Mouse (Mus musculus) olfactory bulb, adult 2 months (tissue): ENCODE measurements around the gene Shc1. TPM values are rescaled to one million over a fixed set of nuclear protein-coding genes. Genes with fewer than 3 reads are reported as not detected.

Experiments
- H3K27ac ChIP-seq: fragments of 200-500 bp; 2 replicates; pipeline ENCODE4 v1.5.1; 2012; ENCODE audit warnings: low read depth, low read length; ENCODE audit not compliant: insufficient read depth
- H3K4me1 ChIP-seq: fragments of 200-500 bp; 2 replicates; pipeline ENCODE4 v1.6.1; 2012; ENCODE audit warnings: low read length; ENCODE audit not compliant: control insufficient read depth, insufficient read depth
- H3K4me3 ChIP-seq: fragments of 200-500 bp; 2 replicates; pipeline ENCODE4 v1.5.1; 2012; ENCODE audit warnings: mild to moderate bottlenecking, low read depth, low read length, moderate library complexity; ENCODE audit not compliant: insufficient read depth
- CTCF ChIP-seq: fragments of 200-500 bp; IDR thresholded peaks from 2 replicates; pipeline ENCODE4 v1.5.1; 2012; ENCODE audit warnings: low read depth, mild to moderate bottlenecking, low read length, moderate library complexity; ENCODE audit not compliant: insufficient read depth
- POLR2A ChIP-seq: fragments of 200-500 bp; IDR thresholded peaks from 2 replicates; pipeline ENCODE4 v1.6.1; 2012; ENCODE audit warnings: mild to moderate bottlenecking, low read depth, low read length, moderate library complexity; ENCODE audit not compliant: insufficient read depth
- WGBS: fragments of 180-500 bp; shearing (Covaris S2); methylation state at CpG from one replicate; pipeline ENCODE4 v1.1.7; 2018; 5-methylcytosine and 5-hydroxymethylcytosine counted together
- polyA plus RNA-seq: library from polyadenylated mRNA; stranded (reverse); fragments of >200 nt; gene quantifications from 2 replicates; pipeline ENCODE4 v1.2.4, GENCODE M21; 2012; ENCODE audit warnings: low replicate concordance; ENCODE audit not compliant: missing spikeins, insufficient read depth, insufficient read length

Shc1 gene
- polyA plus RNA-seq, 1 experiment: not detected

DNA sequence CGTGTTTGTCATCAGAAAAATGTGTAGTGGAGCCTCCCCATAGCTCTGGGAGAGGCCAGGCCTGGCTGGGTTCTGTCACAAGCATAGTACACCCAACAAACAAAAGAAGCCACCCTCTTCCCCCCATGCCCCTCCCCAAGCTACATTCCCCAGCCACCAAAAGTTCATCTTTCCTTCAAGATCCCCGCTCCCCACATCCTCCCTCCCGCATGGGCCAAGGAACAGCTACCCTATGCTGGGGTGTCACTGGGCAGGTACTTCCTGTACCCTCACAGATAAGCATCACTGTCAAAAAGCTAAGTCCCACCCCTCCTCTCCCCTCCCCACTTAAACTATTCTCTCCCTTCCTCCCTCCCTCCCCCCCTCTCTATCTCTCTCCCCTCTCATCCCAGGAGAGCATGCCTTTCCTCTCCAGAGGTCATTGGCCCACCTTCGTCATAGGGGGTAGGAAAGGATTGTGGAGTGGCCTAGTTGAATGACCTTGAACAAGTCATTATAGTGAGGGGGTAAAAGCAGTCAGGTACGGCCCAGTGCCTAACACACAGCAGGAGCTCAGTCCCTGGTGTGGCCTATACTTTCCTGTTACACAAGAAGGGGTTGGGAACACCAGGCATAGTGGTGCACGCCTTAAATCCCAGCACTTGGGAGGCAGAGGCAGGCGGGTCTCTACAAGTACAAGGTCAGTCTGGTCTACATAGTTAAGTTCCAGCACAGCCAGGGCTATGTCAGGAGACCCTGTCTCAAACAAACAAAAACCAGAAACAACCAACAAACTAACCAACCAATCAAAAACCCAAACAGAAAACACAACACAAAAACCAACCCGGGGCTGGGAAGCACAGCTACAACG is 36.0 kb upstream of the Shc1 start:
- Histone ChIP-seq H3K4me1 (peaks cover 21% of the 10 kb centered on the region), H3K4me3 (no peak overlapping the region), H3K27ac (no peak overlapping the region)
- WGBS: 89% methylated on average over 9 of the region's 9 CpGs
- TF ChIP-seq POLR2A (no peak), CTCF (no peak)

- Histone ChIP-seq H3K4me3 (no peak overlapping the region), H3K27ac (no peak overlapping the region), H3K4me1 (peaks cover 20% of the 10 kb centered on the region)
- 78% methylated on average over 5 of the region's 5 CpGs for WGBS
- TF ChIP-seq CTCF (no peak), POLR2A (no peak)
These were observed 35.3 kb upstream of the Shc1 start for GRCm38 (mm10) chr3:89382950-89383349.

DNA sequence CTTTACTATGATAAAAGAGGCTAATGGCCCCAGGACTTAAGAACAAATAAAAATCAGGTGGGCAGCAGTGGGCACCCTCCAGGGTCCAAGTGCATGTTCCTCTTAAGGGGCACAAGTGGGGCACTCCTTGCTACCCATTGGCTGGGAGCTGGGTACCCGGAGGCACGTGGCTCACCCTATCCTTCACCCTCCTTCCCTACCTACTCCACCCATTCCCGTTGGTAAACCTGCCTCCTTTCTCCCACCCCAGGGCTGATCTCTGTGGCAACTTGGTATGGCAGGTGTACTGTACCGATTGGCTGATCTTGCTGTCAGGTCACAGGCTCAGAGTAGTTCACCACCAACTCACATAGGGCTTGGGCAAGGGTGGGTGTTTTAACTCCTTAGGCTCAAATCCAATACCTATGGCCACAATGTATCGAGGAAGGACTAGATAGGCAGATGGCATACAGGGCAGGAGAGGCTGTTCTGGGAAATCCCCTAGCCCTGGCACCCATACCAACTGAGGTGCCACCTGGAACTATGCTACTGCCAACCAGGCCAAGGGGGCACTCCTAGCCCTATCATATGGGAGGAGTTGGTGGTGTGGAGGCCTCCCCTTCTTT is 34.5 kb upstream of the Shc1 start:
- no peak overlapping the region for H3K27ac ChIP-seq
- H3K4me3 ChIP-seq: no peak overlapping the region
- TF ChIP-seq CTCF: no peak
- 89% methylated on average over 5 of the region's 5 CpGs for WGBS
- peaks cover 19% of the 10 kb centered on the region for H3K4me1 ChIP-seq

DNA sequence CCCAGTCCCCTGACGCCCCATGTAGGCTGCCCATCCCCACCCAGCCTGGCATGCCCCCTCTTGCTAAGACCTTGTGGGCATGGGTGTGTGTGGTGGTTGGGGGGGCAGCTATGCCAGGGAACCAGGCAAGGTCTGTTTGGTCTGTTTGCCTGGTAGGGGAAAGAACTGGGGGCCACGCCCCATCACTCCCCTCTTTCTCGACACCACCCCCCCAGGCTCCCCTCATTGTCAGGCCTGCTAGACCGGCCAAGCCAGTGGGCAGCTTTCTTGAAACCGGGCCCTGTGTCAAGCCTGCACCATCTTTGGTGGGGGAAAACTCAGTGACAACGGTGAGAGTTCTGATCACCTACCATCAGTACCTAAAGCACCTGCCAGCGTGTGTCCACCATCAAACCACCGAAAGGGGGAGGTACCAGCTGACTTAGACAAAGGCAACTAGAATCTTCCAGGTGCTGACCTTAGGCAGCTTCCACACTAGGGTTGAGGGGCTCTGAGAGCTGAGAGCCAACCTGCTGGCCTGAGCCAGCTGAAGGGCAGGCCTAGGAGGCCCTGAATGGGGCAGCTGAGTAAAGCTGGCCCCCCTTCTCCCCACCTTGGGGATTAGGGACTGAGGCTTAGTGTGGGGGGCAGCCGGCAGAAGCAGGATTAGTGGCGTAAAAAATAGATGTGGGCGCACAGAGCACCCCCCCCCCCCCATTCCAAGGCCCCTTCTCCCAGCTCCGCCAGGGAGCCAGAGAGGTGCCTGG is 33.7 kb upstream of the Shc1 start:
- 67% methylated on average over 12 of the region's 12 CpGs for WGBS
- H3K4me1 ChIP-seq: peaks cover 13% of the 10 kb centered on the region
- no peak overlapping the region for H3K4me3 ChIP-seq
- TF ChIP-seq POLR2A: no peak
- no peak for TF ChIP-seq CTCF
- H3K27ac ChIP-seq: no peak overlapping the region

DNA sequence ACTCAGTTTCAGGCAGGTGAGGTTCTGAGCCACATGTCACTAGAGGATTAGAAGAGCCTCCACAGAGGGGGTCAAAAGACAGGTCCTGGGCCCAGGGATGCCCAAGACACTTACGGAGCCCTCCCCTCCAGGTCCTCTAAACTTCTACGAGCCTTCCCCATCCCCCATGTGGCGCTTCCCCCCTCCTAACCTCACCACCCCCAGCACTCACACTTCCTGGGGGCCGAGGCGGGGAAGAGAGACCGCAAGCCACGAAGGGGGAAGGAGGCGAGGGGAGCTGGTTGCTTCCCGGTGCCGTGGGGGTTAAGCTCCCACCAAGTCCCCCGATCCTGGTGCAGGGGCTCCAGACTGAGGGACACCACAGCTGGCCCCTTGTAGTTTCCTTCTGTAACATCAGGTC is 32.8 kb upstream of the Shc1 start:
- H3K4me3 ChIP-seq: no peak overlapping the region
- WGBS: 75% methylated on average over 11 of the region's 11 CpGs
- TF ChIP-seq CTCF (no peak), POLR2A (no peak)
- H3K27ac ChIP-seq: no peak overlapping the region
- H3K4me1 ChIP-seq: peaks cover 15% of the 10 kb centered on the region

DNA sequence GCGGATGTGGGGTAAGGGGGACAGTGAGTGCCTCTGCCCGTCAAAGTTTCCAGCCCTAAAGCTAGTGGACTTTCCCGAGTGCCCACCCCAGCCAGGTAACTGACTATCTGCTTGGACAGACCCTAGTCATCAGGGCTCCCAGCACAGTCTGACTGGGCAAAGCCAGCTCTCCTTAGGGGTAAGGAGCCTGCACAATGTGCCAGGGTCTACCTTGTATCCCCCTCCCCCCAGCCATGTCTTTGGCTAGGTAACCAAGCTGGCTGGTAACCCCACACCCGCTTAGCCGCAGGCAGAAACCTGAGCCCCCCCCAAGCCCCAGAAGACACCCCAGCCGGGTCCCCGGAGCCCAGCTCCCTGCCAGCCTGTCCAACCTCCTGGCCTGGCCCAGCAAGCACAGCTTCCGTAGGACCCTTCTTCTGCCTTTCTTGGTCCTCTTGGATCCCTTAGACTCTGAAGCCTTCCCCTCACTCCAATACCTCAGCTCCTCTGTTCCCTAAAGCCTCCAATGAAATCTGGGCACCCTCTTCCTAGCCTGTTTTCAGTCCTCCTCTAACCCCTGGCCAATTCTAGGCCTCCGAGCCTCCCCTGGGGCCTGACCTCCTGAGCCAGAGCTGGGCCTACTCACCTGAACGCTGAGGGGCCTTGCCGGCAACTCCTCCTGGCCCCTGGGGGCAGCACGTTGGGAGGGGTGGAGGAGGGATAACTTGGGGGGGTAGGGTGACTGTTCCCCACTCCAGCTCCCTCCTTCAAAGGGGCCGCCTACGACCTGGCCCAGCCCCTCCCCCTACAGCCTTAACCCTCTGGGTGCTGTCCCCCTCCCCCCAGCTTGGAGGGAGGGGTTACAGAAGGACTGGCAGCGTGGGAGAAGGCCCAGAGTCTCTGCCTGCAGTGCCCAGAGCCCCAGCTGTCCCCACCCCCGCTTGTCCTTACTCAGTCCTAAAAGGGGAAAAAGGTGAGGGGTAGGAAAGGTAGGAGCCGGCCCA is 31.5 kb upstream of the Shc1 start:
- 69% methylated on average over 17 of the region's 17 CpGs for WGBS
- Histone ChIP-seq H3K4me3 (no peak overlapping the region), H3K4me1 (peaks cover 25% of the 10 kb centered on the region), H3K27ac (no peak overlapping the region)
- TF ChIP-seq POLR2A (no peak), CTCF (no peak)

- Histone ChIP-seq H3K4me3 (no peak overlapping the region), H3K27ac (no peak overlapping the region), H3K4me1 (peaks cover 31% of the 10 kb centered on the region)
- 71% methylated on average over 11 of the region's 11 CpGs for WGBS
- TF ChIP-seq POLR2A (no peak), CTCF (no peak)
These were observed 30.6 kb upstream of the Shc1 start for GRCm38 (mm10) chr3:89387632-89388031.

DNA sequence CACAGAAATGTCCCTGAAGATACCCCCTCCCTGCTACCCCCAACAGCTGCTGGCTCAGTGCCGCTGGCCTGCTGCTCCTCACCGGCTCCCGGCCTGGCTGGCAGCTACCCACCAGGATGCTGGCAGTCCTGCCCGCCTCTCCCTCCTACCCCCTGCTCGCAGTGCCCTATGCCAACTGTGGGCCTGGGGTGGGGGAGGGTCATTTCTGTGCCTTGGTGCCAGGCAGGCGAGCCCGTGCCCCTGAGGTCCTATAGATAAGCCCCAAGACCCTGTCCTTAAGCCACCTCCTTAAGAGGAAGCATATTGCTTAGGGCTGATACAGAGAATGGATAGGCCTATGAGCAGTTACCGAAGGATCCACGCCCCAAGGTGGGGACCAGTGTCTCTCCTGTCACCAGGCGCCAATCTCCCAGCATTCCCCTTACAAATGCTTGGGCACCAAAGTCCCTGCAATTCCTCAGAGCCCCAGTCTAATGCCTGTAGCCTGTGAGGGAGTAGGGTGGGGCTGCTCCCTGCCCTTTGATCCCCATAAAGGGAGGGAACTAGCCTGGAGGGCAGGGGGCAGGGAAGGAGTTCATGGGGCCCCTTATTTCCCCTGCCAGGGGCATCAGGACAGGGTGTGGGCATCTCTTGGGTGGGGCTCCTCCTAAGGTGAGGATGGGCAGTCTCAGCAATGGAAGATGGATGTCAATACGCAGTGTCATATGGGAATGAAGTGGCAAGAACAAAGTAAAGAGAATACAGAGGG is 29.9 kb upstream of the Shc1 start:
- Histone ChIP-seq H3K4me1 (peaks cover 33% of the 10 kb centered on the region), H3K27ac (no peak overlapping the region), H3K4me3 (no peak overlapping the region)
- no peak for TF ChIP-seq POLR2A
- no peak for TF ChIP-seq CTCF
- 45% methylated on average over 11 of the region's 11 CpGs for WGBS
